Mouse (Mus musculus): Measurements from ENCODE around the gene Nupr1l. TPM values are rescaled to one million over a fixed set of nuclear protein-coding genes. Genes with fewer than 3 reads are reported as not detected.

The Nupr1l gene
- polyA plus RNA-seq, 1 experiment from 2014 or later, result 0.84 TPM

GRCm38 (mm10) chr5:129924820-129925452 is 16.6 kb downstream of the Nupr1l start:
- ATAC-seq (replicated peaks; ENCODE audit: low FRiP score), result no peak
- 77% methylated on average over 8 of the region's 8 CpGs for WGBS
- no peak overlapping the region for H3K27ac ChIP-seq (ENCODE audit: low read depth, low read length)

DNA sequence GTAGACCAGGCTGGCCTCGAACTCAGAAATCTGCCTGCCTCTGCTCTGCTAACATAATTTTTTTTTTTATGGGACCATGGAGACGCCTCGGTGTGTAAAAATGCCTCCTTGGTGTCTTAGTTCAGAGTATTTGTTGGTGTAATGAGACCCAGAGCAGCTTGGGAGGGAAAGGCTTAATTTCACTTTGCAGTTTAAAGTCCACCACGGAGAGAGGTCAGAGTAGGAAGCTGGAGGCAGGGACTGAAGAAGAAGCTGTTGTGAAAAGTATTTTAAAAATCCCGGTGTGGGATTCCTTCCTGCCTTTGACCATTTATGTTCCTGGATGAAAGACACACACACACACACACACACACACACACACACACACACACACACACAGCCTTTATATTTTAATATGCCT is 17.6 kb downstream of the Nupr1l start:
- DNase-seq (ENCODE audit: low spot score) (no peak), ATAC-seq (replicated peaks; ENCODE audit: low FRiP score) (no peak)
- H3K4me1 ChIP-seq (replicated peaks; ENCODE audit: control insufficient read depth, insufficient read depth, low read length), result no peaks in the 10 kb centered on the region
- no peaks in the 10 kb centered on the region for H3K36me3 ChIP-seq (ENCODE audit: control insufficient read depth, insufficient read depth, low read length)
- H3K4me2 ChIP-seq, result no peak overlapping the region
- H3K4me3 ChIP-seq (ENCODE audit: low read depth, low read length), result no peak overlapping the region
- H3K27me3 ChIP-seq (replicated peaks; ENCODE audit: control insufficient read depth, insufficient read depth, low read length), result no peaks in the 10 kb centered on the region
- H3K9me3 ChIP-seq (ENCODE audit: control insufficient read depth, low read length), result no peaks in the 10 kb centered on the region
- H3K9ac ChIP-seq (ENCODE audit: low read depth, low read length), result no peak overlapping the region
- H3K27ac ChIP-seq (ENCODE audit: low read depth, low read length), result no peak overlapping the region
- WGBS, result 86% methylated on average over 5 of the region's 5 CpGs

More at GRCm38 (mm10) chr5:129924820-129925452, 16.6 kb downstream of the Nupr1l start:
- H3K27me3 ChIP-seq (replicated peaks; ENCODE audit: control insufficient read depth, insufficient read depth, low read length), result no peaks in the 10 kb centered on the region
- H3K4me1 ChIP-seq (replicated peaks; ENCODE audit: control insufficient read depth, insufficient read depth, low read length), result no peaks in the 10 kb centered on the region
- no peaks in the 10 kb centered on the region for H3K9me3 ChIP-seq (ENCODE audit: control insufficient read depth, low read length)
- no peaks in the 10 kb centered on the region for H3K36me3 ChIP-seq (ENCODE audit: control insufficient read depth, insufficient read depth, low read length)
- H3K9ac ChIP-seq (ENCODE audit: low read depth, low read length), result no peak overlapping the region
- no peak overlapping the region for H3K4me3 ChIP-seq (ENCODE audit: low read depth, low read length)
- H3K4me2 ChIP-seq, result no peak overlapping the region
- DNase-seq (ENCODE audit: low spot score), result no peak

DNA sequence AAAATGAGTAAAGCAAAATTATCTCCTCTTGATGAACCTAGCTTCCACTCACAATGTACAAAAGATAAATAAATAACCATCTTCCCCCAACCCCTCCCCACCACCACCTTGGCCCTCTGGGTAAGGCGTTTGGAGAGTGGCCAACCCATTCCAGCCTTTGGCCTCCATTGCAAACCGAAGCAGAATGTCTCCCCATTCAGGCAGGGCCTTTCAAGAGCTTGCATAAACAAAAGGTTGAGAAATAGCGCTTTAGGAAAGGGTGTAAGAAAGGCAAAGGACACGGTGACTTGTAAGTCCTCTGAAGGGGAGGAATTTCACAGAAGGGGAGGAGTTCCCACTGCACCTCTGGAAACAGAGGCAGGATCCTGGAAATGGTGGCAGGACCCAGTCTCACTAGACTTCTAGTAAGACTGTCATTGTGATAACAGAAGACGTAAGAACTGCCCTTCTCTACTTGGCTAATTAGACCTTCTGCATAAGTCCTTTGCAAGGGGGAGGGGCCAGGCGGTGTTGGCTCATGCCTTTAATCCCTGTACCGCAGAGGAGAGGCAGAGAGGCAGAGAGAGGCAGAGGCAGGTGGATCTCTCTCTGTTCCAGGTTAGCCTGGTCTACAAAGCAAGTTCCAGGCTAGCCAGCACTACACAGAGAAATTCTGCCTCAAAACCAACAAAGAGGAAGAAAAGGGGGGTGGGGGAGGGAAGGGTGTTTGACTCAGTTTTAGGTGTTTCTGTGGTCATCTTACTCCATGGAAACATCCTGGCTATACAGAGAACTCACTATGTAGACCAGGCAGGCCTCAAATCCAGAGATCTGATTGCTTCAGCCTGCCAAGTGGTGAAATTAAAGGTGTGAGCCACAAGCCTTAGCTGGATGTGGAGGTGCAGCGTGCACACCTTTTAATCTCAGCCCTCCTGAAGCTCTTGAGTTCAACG is 21.9 kb downstream of the Nupr1l start:
- Histone ChIP-seq H3K9me3 (ENCODE audit: control insufficient read depth, low read length) (no peaks in the 10 kb centered on the region), H3K27me3 (replicated peaks; ENCODE audit: control insufficient read depth, insufficient read depth, low read length) (no peaks in the 10 kb centered on the region), H3K4me2 (no peak overlapping the region), H3K27ac (ENCODE audit: low read depth, low read length) (no peak overlapping the region), H3K4me1 (replicated peaks; ENCODE audit: control insufficient read depth, insufficient read depth, low read length) (no peaks in the 10 kb centered on the region), H3K4me3 (ENCODE audit: low read depth, low read length) (no peak overlapping the region), H3K9ac (ENCODE audit: low read depth, low read length) (no peak overlapping the region), H3K36me3 (ENCODE audit: control insufficient read depth, insufficient read depth, low read length) (no peaks in the 10 kb centered on the region)
- 52% methylated on average over 9 of the region's 9 CpGs for WGBS
- DNase-seq (ENCODE audit: low spot score) (no peak), ATAC-seq (replicated peaks; ENCODE audit: low FRiP score) (no peak; the same call in 1 of the 2 replicates)

DNA sequence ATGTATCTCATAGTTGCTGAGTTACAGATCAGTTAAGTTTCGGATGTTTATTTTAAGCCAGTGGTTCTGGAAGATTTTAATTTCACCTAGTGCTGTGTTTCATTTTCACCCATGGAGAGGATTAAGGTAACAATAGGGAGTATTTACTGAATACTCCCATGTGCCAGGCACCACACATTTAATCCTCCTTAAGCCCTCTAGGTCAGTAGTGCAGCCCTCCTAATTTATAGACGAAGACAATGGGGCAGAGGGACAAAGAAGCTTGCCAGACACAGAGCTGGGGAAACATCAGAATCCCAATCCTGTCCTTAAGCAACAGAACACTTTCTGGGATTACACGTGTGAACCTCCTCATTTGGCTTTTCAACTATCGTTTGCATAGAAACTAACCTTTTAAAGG is 28.6 kb downstream of the Nupr1l start:
- WGBS, result 61% methylated on average over 4 of the region's 4 CpGs

GRCm38 (mm10) chr5:129940281-129940680 is 31.9 kb downstream of the Nupr1l start:
- no peak overlapping the region for H3K4me3 ChIP-seq (ENCODE audit: low read depth, low read length)
- peak overlapping the region; percentile 66 for H3K4me2 ChIP-seq
- DNase-seq (ENCODE audit: low spot score), result no peak
- WGBS, result 55% methylated on average over 2 of the region's 2 CpGs
- no peaks in the 10 kb centered on the region for H3K9me3 ChIP-seq (ENCODE audit: control insufficient read depth, low read length)
- no peak overlapping the region for H3K9ac ChIP-seq (ENCODE audit: low read depth, low read length)
- no peaks in the 10 kb centered on the region for H3K27me3 ChIP-seq (replicated peaks; ENCODE audit: control insufficient read depth, insufficient read depth, low read length)
- 0 out of 2 replicates have a peak, but pooled peaks cover under 1% of the 10 kb centered on the region for H3K36me3 ChIP-seq (ENCODE audit: control insufficient read depth, insufficient read depth, low read length)
- H3K27ac ChIP-seq (ENCODE audit: low read depth, low read length), result no peak overlapping the region
- peaks cover 6% of the 10 kb centered on the region for H3K4me1 ChIP-seq (replicated peaks; ENCODE audit: control insufficient read depth, insufficient read depth, low read length)
- no peak for ATAC-seq (replicated peaks; ENCODE audit: low FRiP score)

More for the DNA sequence above, 28.6 kb downstream of the Nupr1l start:
- no peaks in the 10 kb centered on the region for H3K9me3 ChIP-seq (ENCODE audit: control insufficient read depth, low read length)
- H3K4me3 ChIP-seq (ENCODE audit: low read depth, low read length), result no peak overlapping the region
- no peak for DNase-seq (ENCODE audit: low spot score)
- no peak overlapping the region for H3K9ac ChIP-seq (ENCODE audit: low read depth, low read length)
- no peaks in the 10 kb centered on the region for H3K27me3 ChIP-seq (replicated peaks; ENCODE audit: control insufficient read depth, insufficient read depth, low read length)
- no peak for ATAC-seq (replicated peaks; ENCODE audit: low FRiP score)
- no peaks in the 10 kb centered on the region for H3K36me3 ChIP-seq (ENCODE audit: control insufficient read depth, insufficient read depth, low read length)
- no peak overlapping the region for H3K27ac ChIP-seq (ENCODE audit: low read depth, low read length)
- no peak overlapping the region for H3K4me2 ChIP-seq
- H3K4me1 ChIP-seq (replicated peaks; ENCODE audit: control insufficient read depth, insufficient read depth, low read length), result no peaks in the 10 kb centered on the region

DNA sequence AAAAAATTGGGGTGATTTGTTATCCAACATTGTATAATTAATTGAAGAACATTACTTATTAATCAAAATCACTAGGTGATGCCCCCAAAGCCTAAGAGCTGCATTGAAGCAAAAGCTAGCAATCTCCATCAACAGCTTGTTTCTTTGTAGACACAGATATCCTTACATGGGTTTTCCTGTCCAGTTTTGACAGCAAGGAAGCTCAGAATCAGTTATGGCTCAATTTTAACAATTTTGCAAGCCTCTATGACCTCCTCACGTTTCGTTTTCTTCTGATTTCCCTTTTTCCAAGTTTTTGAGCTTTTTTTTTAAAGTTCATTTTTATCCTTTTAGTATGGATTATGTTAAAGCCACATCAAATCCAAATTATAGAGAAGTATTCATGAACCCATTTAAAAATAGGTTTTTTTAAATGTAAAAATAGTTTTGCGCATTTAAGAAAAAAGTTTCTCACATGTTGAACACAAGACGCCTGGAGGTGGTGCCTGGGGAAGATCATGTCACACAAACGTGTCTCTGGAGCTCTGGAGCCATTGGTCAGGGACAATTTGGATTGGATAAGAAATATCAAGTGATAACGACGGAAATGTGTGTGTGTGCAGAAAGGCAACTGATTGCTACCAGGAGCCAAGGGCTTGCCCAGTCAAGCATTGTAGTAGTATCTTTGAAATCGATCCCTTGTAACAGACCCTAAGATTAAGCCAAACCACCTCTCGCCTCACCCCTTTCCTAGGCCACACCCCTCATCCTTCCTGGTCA is 32.6 kb downstream of the Nupr1l start:
- Histone ChIP-seq H3K27ac (ENCODE audit: low read depth, low read length) (peak overlapping the region; percentile 37; the same call in 1 of the 2 replicates), H3K27me3 (replicated peaks; ENCODE audit: control insufficient read depth, insufficient read depth, low read length) (no peaks in the 10 kb centered on the region), H3K4me1 (replicated peaks; ENCODE audit: control insufficient read depth, insufficient read depth, low read length) (peaks cover 6% of the 10 kb centered on the region), H3K4me3 (ENCODE audit: low read depth, low read length) (peak overlapping the region; percentile 94), H3K9me3 (ENCODE audit: control insufficient read depth, low read length) (no peaks in the 10 kb centered on the region), H3K4me2 (peak overlapping the region; percentile 66), H3K9ac (ENCODE audit: low read depth, low read length) (peak overlapping the region; percentile 57; the same call in 1 of the 2 replicates), H3K36me3 (ENCODE audit: control insufficient read depth, insufficient read depth, low read length) (0 out of 2 replicates have a peak, but pooled peaks cover 2% of the 10 kb centered on the region)
- peak; percentile 49 for ATAC-seq (replicated peaks; ENCODE audit: low FRiP score)
- WGBS, result 4% methylated on average over 9 of the region's 9 CpGs
- DNase-seq (ENCODE audit: low spot score), result no peak

GRCm38 (mm10) chr5:129941495-129942045 is 33.2 kb downstream of the Nupr1l start, which contains the start of gene Vkorc1l1:
Gene Vkorc1l1 (plus strand): TSS chr5:129941970.
- Histone ChIP-seq H3K4me3 (ENCODE audit: low read depth, low read length) (peak within 1 kb of the TSS; percentile 94), H3K27ac (ENCODE audit: low read depth, low read length) (peak within 1 kb of the TSS; percentile 77), H3K9ac (ENCODE audit: low read depth, low read length) (peak within 1 kb of the TSS; percentile 84), H3K36me3 (ENCODE audit: control insufficient read depth, insufficient read depth, low read length) (0 out of 2 replicates have a peak, but pooled peaks cover 2% of the 10 kb centered on the region), H3K4me2 (peak within 1 kb of the TSS; percentile 79), H3K4me1 (replicated peaks; ENCODE audit: control insufficient read depth, insufficient read depth, low read length) (peaks cover 6% of the 10 kb centered on the region), H3K27me3 (replicated peaks; ENCODE audit: control insufficient read depth, insufficient read depth, low read length) (no peaks in the 10 kb centered on the region), H3K9me3 (ENCODE audit: control insufficient read depth, low read length) (no peaks in the 10 kb centered on the region)
- WGBS, result under 1% methylated on average over 58 of the region's 59 CpGs
- ATAC-seq (replicated peaks; ENCODE audit: low FRiP score), result peak; percentile 96
- peak; percentile 99 for DNase-seq (ENCODE audit: low spot score)

Data from liver, embryonic 11.5 days (tissue).